Mouse (Mus musculus): ENCODE data around the gene Rpl7a. TPM values are rescaled to one million over a fixed set of nuclear protein-coding genes. Genes with fewer than 3 reads are reported as not detected.

The Rpl7a gene
- total RNA-seq, 4 experiments from 2014 or later = 215 to 270 (median 238) TPM

DNA sequence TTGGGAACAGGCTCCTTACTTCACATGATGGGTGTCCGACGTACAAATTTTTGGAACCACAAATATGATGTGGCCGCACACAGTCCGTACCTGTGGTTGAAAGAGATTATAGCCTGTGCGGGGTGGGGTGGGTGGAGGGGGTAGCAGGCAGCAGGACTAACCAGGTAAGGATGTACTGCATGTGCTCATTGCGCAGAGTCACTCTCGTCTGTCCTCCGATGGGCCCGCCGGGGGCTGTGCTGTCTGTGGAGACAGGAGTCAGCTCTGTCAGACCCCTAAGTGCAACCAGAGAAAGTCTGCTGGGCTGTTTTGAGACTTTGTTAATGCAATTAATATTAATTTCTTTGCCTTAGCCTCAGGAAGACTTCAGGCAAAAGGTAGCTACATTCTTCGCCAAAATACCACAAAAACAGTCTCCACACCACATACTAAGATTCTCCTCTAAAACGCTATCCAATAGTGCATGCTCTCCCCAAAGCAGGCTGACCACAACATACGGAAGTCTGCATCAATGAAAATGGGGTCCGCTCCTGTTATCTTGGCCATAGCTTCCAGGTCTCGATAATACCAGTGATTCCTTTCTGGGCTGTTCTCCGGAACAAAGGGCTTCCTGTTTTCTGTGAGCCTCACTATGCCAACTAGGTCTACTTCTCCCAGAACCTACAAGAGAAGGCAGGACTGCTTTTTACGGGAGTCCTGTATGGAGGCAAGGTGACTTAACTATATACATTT is 3.0 kb downstream of the Rpl7a start:
- no peak for DNase-seq (ENCODE audit: low spot score in 2 of 2)

DNA sequence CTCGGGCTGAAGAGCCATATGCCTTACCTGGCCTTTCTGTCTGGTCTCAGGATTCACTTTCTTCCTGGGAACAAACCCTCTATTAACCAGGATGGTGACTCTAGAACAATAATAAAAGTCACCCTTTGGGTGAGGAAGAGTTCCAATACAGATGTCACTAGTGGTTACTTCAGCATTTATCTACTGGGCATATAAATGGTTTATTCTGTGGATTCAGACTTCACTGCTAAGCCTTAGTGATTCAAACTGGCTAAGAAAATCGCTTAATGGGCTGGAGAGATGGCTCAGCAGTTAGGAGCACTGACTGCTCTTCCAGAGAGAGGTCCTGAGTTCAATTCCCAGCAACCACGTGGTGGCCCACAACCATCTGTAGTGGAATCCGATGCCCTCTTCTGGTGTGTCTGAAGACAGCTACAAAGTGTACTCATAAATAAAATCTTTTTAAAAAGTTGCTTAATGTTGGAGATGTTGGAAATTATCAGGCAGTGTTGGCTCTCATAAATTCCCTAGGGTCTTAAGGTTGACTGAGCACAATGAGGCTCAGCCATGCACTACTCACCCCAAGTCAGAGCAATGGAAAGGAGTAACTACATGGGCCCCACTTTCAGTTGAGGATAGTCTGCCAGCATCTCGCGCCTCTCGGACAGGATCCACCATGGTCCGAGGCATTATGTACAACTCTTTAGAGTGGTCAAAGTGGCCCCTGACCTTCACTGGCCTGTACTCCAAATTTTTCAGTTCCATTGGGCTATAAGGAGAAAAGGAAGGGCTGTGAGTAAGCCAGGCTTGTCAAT is 3.8 kb downstream of the Rpl7a start:
- DNase-seq (ENCODE audit: low spot score in 2 of 2) = no peak

- DNase-seq (ENCODE audit: low spot score in 2 of 2) = peak; percentile 74 to 82
Observed at GRCm38 (mm10) chr2:26915927-26916728, 5.6 kb downstream of the Rpl7a start, which contains the start of the genes Surf2 and Surf1. Gene Surf2, plus strand, starts transcription at chr2:26916367. Gene Surf1, minus strand, starts transcription at chr2:26916530.

DNA sequence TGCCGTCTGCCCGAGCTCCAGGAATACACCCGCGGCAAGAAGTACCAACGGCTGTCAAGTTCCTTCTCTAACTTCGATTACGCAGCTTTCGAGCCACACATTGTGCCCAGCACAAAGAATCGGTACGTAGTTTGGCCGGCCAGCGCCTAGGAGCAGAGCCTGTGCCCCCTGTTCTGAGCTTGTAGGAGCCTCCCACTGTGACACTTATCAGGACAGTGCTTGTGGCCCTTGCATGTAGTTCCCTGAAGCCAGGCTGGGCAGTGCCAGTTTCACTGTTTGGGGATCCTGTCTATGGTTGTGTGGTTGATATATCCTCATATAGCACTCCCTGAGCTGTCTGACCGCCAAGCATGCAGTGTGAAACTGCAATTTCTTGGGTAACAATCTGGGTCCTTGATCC is 6.2 kb downstream of the Rpl7a start:
- DNase-seq (ENCODE audit: low spot score in 2 of 2) = peak in 1 of 2 experiments; percentile 26

GRCm38 (mm10) chr2:26919684-26920083 is 9.1 kb downstream of the Rpl7a start:
- DNase-seq (ENCODE audit: low spot score in 2 of 2) = no peak

- no peak for DNase-seq (ENCODE audit: low spot score in 2 of 2)
Observed at GRCm38 (mm10) chr2:26920190-26920855, 9.8 kb downstream of the Rpl7a start.

DNA sequence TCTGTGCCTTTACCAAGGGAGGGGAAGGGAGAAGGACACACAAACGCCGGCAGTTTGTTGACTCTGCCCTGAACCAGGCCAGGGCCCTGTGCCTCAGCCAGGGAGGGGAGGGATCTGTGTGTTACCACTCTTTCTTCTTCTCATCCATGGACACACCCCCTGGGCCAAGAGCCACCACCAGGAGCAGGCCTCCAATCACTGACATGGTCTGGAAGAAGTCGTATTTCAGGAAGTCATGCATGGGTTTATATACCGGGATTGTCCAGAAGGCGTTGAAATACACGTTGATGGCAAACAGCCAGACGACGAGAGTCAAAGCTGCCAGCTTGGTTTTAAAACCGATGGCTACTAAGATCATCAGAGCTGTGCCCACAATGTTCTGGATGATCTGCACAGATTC is 11.2 kb downstream of the Rpl7a start:
- no peak for DNase-seq (ENCODE audit: low spot score in 2 of 2)

DNA sequence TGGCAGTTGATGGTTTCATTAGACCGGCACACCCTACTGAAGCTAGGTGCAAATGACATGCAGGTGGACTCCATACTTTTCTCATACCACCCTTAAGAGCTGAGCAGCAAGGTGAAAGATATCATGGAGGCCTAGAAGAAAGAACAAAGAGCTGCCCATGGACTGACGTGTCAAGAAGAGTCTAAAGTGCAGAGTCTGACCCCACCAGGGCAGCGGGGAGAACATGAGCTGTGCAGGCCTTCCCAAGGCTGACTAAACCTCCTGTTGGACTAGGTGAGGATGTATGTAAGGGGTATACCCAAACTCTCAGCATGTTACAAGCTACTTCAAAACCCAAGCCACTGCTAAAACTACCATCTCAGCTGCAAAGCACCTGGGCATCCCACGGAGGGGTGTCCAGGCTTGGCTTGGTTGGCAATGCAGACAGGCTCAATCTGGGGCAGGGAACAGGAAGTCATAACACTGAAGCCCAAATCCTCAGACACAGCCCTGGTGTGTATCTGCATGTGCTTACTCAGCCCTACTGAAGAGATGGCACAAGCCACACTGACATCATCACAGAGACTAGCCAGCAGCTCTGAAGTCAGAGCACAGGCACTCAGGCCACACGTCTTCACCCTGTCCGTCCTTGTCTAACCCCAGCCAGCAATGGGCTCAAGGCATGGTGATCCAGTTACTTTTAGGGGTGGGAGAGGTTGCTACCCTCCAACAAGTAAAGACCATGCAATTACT is 17.3 kb downstream of the Rpl7a start:
- no peak for DNase-seq (ENCODE audit: low spot score in 2 of 2)

DNA sequence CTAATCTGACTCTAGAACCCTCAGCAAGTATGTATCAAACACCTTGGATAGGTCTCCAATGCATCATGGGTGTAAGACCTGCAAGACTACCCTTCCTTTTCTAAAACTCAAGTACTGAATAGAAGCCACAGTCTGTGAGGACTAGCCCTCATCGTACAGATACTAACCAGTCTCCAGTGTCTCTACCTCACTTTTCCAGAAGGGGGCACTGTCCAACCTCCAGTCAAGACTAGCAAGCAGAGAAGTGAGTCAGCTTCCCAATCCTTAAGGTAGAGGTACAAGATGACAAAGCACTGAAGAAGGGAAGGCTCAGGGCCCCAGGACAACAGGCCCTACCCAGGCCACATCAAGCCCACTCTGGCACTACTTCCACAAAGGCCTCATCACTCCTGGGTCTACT is 19.8 kb downstream of the Rpl7a start:
- DNase-seq (ENCODE audit: low spot score in 2 of 2) = peak in 1 of 2 experiments; percentile 28

- no peak for DNase-seq (ENCODE audit: low spot score in 2 of 2)
Observed at GRCm38 (mm10) chr2:26932473-26933303, 22.1 kb downstream of the Rpl7a start.

GRCm38 (mm10) chr2:26933304-26934055 is 22.9 kb downstream of the Rpl7a start, which contains the start of the genes Surf4 and Stkld1:
Gene Surf4, minus strand, starts transcription at chr2:26933928.
Gene Stkld1, plus strand, starts transcription at chr2:26934047.
- DNase-seq (ENCODE audit: low spot score in 2 of 2) = peak; percentile 78 to 93

- no peak for DNase-seq (ENCODE audit: low spot score in 2 of 2)
Observed at GRCm38 (mm10) chr2:26935286-26935685, 24.7 kb downstream of the Rpl7a start.

DNA sequence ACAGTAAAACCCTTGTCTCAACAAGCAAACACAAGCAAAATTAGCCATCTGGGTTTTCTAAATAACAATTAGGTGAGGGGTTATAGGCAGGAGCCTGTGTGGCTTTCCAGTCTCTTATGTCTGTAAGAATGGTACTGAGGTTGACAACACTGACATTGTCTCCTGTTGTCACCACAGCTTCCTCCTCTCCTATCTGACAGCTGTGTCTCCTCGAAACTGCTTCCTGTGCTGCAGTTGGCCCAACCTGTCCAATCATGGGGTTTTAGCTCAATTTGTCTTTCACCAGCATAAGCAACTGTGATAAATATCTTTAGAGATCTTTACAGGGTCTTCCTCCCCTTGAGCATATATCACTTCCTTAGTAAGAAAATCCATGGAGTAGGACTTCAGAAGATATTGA is 25.9 kb downstream of the Rpl7a start:
- no peak for DNase-seq (ENCODE audit: low spot score in 2 of 2)

- no peak for DNase-seq (ENCODE audit: low spot score in 2 of 2)
Observed at GRCm38 (mm10) chr2:26941539-26941938, 31.0 kb downstream of the Rpl7a start.

DNA sequence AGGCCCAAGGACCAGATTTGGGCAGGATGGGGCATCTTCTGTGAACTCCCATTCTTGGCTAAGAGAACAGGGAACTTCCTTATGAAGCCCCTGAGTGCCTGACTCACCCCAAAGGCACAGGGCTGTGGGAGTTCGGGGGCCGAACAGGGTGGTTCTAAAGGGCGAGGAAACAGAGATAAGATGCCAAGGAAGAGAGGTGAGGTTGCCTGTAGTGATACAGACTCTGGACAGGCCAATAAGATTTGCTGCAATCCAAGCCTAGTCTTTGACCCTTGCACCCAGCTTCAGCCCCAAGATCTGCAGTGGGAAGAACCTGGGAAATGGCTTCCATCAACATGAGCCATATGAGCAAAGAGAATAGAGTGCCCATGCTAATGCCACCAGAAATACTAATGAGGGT is 32.7 kb downstream of the Rpl7a start:
- DNase-seq (ENCODE audit: low spot score in 2 of 2) = no peak

- no peak for DNase-seq (ENCODE audit: low spot score in 2 of 2)
Observed at GRCm38 (mm10) chr2:26950411-26950810, 39.8 kb downstream of the Rpl7a start.

GRCm38 (mm10) chr2:26951346-26951905 is 40.9 kb downstream of the Rpl7a start:
- DNase-seq (ENCODE audit: low spot score in 2 of 2) = no peak

GRCm38 (mm10) chr2:26952193-26952592 is 41.6 kb downstream of the Rpl7a start:
- no peak for DNase-seq (ENCODE audit: low spot score in 2 of 2)

All from left cerebral cortex, adult 8-10 months (tissue).